Mouse (Mus musculus): ENCODE data around the gene Acsf3. TPM values are rescaled to one million over a fixed set of nuclear protein-coding genes. Genes with fewer than 3 reads are reported as not detected.

Gene Acsf3
- total RNA-seq, 2 experiments from 2014 or later = 23.8 to 24.9 TPM

DNA sequence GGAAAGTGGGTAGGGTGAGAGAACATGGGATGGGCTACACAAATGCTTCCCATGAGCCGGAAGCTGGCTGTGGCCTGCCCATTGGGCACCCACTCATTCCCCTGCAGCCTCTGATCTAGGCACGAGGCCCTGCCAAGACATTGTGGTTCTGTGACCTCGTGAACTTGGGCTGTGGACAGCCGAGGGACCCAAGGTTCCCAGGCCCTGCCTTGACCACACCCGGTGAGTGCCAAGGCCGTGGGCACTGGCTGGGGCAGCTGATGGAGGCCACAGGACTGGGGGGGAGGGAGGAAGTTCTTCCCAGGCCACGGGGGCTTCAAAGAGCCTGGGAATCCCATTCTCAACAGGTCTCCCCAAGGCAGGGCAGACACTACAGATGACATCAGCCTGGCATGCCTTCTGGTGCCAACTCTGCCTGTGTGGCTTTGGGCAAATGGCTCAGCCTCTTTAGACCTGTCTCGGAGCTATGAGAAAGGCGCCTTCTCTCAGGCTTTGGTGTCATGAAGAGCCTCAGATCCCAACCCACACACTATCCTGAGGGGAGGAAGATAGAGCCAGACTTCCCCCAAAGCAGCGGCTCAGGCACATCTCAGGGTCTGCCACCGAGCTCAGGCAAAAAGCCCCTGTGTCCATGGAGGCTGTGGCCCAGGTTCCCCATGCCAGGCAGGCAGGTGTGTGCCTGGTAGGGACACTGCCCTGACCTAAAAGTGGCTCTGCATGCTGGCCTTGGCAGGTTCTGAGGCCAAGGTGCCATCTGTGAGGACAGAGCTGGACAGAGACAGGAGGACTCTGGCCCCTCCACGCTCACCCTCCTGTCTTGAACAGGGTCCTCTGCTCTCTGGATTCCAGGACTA lies 76.6 kb downstream of the Acsf3 start:
- no peak for DNase-seq

DNA sequence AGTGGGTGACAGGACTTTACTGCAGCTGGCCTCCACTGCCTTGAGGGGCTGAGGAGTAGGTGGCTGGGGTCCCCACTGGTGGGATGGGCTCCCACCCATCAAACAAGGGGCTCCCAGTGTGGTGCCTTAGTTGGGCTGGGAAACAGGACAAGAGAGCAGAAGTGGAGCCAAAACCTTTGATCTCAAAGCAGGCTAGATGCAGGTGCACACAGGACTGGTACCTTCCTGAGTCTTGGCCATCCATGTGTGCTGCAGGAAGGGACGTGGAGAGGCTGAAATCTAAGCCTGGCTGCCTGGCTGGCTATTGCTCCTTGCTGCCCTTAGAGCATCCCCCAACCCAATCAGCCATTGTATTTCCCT lies 77.2 kb downstream of the Acsf3 start:
- no peak for DNase-seq

DNA sequence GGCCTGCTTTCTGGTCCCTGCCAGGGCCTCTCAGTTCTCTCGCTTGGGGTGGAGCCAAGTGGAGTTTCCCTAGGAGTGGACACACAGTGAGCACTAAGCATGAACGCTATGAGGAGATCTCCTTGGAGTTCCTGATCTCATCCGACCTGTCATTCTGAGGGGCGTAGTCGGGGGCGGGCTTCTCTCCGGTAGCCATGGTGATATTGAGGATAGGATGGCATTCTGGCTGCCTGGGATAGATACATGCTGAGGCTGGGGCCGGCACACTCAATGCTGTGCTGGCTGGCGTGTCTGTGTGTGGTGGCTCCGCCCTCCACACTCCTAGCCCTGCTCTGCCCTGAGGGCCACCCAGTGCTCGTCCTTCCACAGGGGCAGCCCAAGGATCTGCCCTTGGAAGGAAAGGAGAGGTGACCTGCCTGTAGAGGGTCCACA lies 78.1 kb downstream of the Acsf3 start:
- DNase-seq = peak; percentile 32

DNA sequence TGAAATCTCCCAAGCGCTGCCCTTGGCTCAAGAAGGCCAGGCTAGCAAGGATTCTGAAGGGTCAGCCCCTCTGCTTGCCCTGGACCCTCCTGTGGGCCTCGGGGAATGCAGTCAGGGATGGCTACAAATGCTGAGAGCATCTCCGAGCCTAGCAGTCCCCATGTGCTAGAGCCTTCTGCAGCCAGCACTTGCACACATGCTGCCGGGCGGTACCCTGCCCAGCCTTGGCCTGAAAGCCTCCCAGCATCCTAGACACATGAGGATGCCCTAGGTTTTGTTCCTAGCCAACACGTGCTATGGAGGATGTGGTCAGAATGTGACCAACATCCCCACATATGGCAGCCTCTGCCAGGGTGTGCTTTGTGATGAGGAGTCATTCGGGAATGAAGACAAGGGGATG lies 79.1 kb downstream of the Acsf3 start:
- DNase-seq = no peak

DNA sequence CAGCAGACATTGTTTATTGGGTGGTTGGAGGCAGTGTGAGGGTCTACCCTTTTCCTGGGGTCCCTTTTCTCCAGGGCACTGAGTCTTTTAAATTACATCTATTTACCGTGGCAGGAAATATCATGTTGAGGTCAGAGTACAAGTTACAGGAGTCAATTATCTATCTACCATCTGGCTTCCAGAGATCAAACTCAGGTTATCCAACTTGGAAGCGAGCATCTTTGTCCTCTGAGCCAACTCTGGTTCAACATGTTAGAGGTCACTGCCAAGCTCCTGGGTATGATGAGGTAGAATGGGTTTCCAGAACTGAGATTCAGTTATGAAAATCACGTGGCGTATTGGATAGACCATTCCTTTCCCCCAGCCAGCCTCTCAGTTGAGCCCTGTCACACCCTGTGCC lies 79.8 kb downstream of the Acsf3 start:
- no peak for DNase-seq

DNA sequence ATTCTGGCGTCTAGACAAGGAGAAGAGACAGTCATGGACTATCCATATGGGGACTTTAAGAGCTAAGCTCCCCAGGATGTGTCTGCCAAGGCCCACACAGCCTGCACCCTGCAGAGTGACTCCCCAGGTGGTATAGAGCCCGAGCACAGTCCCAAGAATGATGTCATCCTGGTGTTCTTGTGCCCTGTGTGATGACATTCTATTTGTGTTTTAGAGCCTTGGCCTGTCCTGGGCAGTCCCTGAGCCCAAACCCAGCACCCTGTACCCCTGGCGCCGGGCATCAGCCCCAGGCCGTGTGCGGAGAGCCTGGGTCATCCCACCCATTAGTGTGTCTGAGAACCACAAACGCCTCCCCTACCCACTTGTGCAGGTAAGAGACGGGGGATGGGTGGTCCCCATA lies 81.0 kb downstream of the Acsf3 start:
- no peak for DNase-seq

DNA sequence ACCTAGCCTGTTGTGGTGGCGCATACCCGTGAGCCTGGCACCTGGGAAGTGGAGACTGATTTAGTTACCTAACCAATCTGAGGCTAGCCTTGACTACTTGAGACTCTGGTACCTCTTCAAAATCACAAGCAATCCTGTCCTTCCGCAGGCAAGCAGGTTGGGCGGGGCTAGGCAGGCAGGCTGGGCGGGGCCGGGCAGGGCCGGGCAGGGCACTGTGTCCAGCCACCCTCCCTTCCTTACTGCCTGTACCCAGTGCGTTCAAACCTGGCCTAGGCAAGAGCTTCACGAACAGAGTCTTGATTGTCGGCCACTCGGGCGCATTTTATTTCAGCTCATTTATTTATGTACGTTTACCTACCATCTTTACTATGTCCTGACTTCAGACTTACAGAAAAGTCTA lies 84.6 kb downstream of the Acsf3 start:
- DNase-seq = no peak

DNA sequence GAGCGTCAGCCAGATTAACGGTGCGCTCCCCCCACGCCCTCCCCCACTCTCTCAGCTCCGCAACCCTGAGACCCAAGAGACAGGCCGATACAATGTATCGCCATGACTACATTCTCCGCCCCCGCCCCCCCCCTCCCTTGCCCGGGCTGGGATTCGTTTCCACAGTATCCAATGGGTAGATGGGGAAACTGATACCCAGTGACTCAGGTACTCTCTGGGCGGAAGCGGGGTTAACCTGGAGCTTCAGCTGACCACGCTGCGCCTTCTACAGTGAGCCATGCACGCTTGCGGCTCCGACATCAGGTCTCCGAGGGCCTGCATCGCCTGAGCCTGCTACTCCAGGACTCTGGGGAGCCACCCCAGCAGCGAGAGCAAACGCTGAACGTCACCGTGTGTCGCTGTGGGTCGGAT lies 89.4 kb downstream of the Acsf3 start:
- no peak for DNase-seq

DNA sequence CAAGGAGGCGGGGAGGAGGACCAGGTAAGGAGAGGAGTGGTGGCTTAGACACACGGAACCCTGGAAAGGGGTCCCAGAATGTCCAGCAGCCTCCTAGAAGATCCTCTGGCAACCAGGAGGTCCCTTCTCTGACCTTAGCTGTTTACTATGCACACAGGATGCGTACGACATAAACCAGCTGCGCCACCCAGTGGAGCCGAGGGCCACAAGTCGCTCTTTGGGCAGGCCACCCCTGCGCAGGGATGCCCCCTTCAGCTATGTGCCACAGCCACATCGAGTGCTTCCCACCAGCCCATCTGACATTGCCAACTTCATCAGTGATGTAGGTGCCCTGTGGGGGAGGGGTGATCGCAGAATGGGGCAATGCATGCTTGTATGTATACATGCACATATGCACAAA lies 90.2 kb downstream of the Acsf3 start:
- DNase-seq = peak; percentile 36

DNA sequence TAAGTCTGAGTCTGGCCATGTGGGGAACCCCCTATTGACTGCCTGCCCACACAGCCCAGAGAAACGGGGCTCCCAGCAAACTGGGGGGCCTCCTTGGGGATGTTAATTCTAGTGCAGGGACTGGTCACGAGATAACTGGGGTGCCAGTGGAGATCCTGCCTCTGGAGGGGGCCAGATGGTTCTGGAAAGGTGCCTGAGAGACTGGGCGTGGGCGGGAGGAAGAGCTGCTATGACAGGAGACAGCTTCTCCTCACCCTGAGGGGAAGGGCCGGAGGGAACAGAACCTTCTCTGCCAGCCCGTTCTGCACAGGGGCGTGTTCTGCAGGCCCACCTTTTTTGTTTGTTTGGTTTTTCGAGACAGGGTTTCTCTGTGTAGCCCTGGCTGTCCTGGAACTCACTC lies 90.9 kb downstream of the Acsf3 start:
- no peak for DNase-seq

Other genes starting within 250 kb of the Acsf3 start
- 10 to 100 TPM; 53.7 to 55.4 TPM for gene Piezo1, start 224.2 kb upstream of the Acsf3 start, total RNA-seq (2021)
- 10 to 100 TPM; 36.5 to 38.2 TPM for gene Cdt1, start 207.5 kb upstream of the Acsf3 start, total RNA-seq (2021)
- 10 to 100 TPM; 58.5 to 58.8 TPM for gene Aprt, start 198.6 kb upstream of the Acsf3 start, total RNA-seq (2021)
- gene Galns, start 164.0 kb upstream of the Acsf3 start, total RNA-seq (2021) = 10 to 100 TPM in 1 of 2 experiments, 1 to 10 TPM in 1; 9.2 to 10.6 TPM
- 10 to 100 TPM; 48.7 to 56.3 TPM for gene Trappc2l, start 163.8 kb upstream of the Acsf3 start, total RNA-seq (2021)
- gene Pabpn1l, start 152.7 kb upstream of the Acsf3 start, total RNA-seq (2021) = not detected
- gene Cbfa2t3, start 76.4 kb upstream of the Acsf3 start, total RNA-seq (2021) = 10 to 100 TPM; 17.3 to 19.3 TPM
- gene Cdh15, start 72.5 kb downstream of the Acsf3 start, total RNA-seq (2021) = under 1 TPM in 1 of 2 experiments, not detected in 1; 0.16 TPM

Measured in heart, postnatal 4 days (tissue).